In the genomic region with DNA sequence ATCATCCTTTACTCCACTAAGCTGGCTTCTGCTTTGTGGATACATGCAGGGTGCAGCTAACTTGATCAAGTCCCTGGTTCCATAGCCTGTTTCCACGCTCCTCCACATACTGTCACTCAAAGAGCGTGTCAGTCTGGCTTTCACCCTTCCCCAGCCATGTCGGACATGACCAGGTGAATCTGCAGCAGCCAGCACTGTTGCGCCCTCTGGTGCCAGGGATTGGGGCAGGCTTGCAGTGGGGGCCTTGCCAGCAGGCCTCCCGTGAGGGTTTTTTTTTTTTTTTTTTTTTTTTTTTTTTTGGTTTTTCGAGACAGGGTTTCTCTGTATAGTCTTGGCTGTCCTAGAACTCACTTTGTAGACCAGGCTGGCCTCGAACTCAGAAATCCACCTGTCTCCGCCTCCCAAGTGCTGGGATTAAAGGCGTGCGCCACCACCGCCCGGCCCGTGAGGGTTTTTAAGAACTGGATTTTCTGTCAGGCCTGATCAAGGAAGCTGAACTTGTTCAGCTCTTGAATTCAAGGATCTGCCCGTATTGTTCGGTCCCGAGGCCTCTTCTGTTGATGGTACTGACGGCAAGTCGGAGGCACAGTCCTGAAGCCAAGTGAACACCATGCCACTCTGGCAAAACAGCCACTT, we compare ENCODE assay signal across 8 mouse cellular contexts. TPM values are rescaled to one million over a fixed set of nuclear protein-coding genes. Genes with fewer than 3 reads are reported as not detected.
DNase-seq lines count a peak whose midpoint lies in the region; ATAC-seq lines count a peak whose summit lies in the region.

No protein-coding gene starts in this region.

- H3K27me3 ChIP-seq in midbrain, embryonic 14.5 days (ENCODE audit: control insufficient read depth, insufficient read depth, low read length), result no peaks in the 10 kb centered on the region
- H3K27me3 ChIP-seq in midbrain, embryonic 15.5 days (replicated peaks), result no peaks in the 10 kb centered on the region
- no peaks in the 10 kb centered on the region for H3K27me3 ChIP-seq in intestine, embryonic 16.5 days (replicated peaks; ENCODE audit: control insufficient read depth, insufficient read depth, low read length)

- peaks cover 86% of the 10 kb centered on the region for H3K36me3 ChIP-seq in midbrain, embryonic 14.5 days (ENCODE audit: control insufficient read depth, insufficient read depth, low read length)
- H3K36me3 ChIP-seq in midbrain, embryonic 15.5 days (replicated peaks), result peaks cover 75% of the 10 kb centered on the region
- peaks cover 45% of the 10 kb centered on the region for H3K36me3 ChIP-seq in intestine, embryonic 16.5 days (ENCODE audit: control insufficient read depth, insufficient read depth, low read length)

- 83% methylated on average over 16 of the region's 18 CpGs for WGBS in midbrain, embryonic 14.5 days
- 82% methylated on average over 17 of the region's 18 CpGs for WGBS in midbrain, embryonic 15.5 days
- WGBS in intestine, embryonic 16.5 days, result 83% methylated on average over 16 of the region's 18 CpGs

- no peaks in the 10 kb centered on the region for H3K9me3 ChIP-seq in midbrain, embryonic 14.5 days (ENCODE audit: control insufficient read depth, low read length)
- H3K9me3 ChIP-seq in midbrain, embryonic 15.5 days, result no peaks in the 10 kb centered on the region
- H3K9me3 ChIP-seq in intestine, embryonic 16.5 days (ENCODE audit: control insufficient read depth, low read length), result no peaks in the 10 kb centered on the region

- no peak overlapping the region for H3K4me3 ChIP-seq in midbrain, embryonic 14.5 days (replicated peaks; ENCODE audit: low read depth, low read length)
- H3K4me3 ChIP-seq in midbrain, embryonic 15.5 days, result no peak overlapping the region
- H3K4me3 ChIP-seq in intestine, embryonic 16.5 days (ENCODE audit: low read length), result no peak overlapping the region

- no peak overlapping the region for H3K4me2 ChIP-seq in midbrain, embryonic 14.5 days (ENCODE audit: low read length)
- H3K4me2 ChIP-seq in midbrain, embryonic 15.5 days, result no peak overlapping the region
- no peak overlapping the region for H3K4me2 ChIP-seq in intestine, embryonic 16.5 days (ENCODE audit: low read depth, low read length)

- H3K27ac ChIP-seq in midbrain, embryonic 14.5 days (replicated peaks; ENCODE audit: low read depth, low read length), result no peak overlapping the region
- no peak overlapping the region for H3K27ac ChIP-seq in midbrain, embryonic 15.5 days
- no peak overlapping the region for H3K27ac ChIP-seq in intestine, embryonic 16.5 days (ENCODE audit: low read length)

- H3K4me1 ChIP-seq in midbrain, embryonic 14.5 days (ENCODE audit: control insufficient read depth, insufficient read depth, low read length), result no peaks in the 10 kb centered on the region
- H3K4me1 ChIP-seq in midbrain, embryonic 15.5 days, result no peaks in the 10 kb centered on the region
- no peaks in the 10 kb centered on the region for H3K4me1 ChIP-seq in intestine, embryonic 16.5 days (ENCODE audit: control insufficient read depth, insufficient read depth, low read length)

- no peak overlapping the region for H3K9ac ChIP-seq in midbrain, embryonic 14.5 days (replicated peaks; ENCODE audit: low read length)
- H3K9ac ChIP-seq in midbrain, embryonic 15.5 days, result no peak overlapping the region
- no peak overlapping the region for H3K9ac ChIP-seq in intestine, embryonic 16.5 days (ENCODE audit: low read depth, low read length)

- peak; percentile 59 for DNase-seq in midbrain, embryonic 14.5 days
- DNase-seq in R1 (ENCODE audit: low read depth, low spot score), result peak; percentile 75
- peak; percentile 74 to 81 for DNase-seq in cerebellum, postnatal 36 days
- peak; percentile 81 for DNase-seq in lung, postnatal 14 days
- DNase-seq in thymus, postnatal 0 days (ENCODE audit: low spot score), result peak; percentile 78
- DNase-seq in right cerebral cortex, postnatal 36 days (ENCODE audit: low spot score in 2 of 2), result no peak

- ATAC-seq in midbrain, embryonic 14.5 days (ENCODE audit: low FRiP score, low TSS enrichment), result no peak
- no peak for ATAC-seq in midbrain, embryonic 15.5 days (replicated peaks)
- peak; percentile 48; the same call in 1 of the 2 replicates for ATAC-seq in intestine, embryonic 16.5 days

RNA-seq across cellular contexts. Expression of a gene that starts 41.1 kb away (rescaled TPM):
- 121 and 141 TPM in 2 replicates for polyA plus RNA-seq in midbrain, embryonic 14.5 days (2014; fragmentation: Nextera tagmentation; extraction: Ambion mirVana)
- polyA plus RNA-seq in midbrain, embryonic 15.5 days (2015; fragmentation: Nextera tagmentation; extraction: Ambion mirVana), result 85.4 and 92.2 TPM in 2 replicates
- polyA plus RNA-seq in intestine, embryonic 16.5 days (2015; fragmentation: Nextera tagmentation; extraction: Ambion mirVana), result 14.4 and 16.2 TPM in 2 replicates
- 22.5 and 33.6 TPM in 2 replicates for polyA plus RNA-seq in thymus, postnatal 0 days (2015; fragmentation: Nextera tagmentation; extraction: Ambion mirVana)

RNA-seq across cellular contexts. Expression of a gene that starts 44.4 kb away (rescaled TPM):
- polyA plus RNA-seq in midbrain, embryonic 14.5 days (2014; fragmentation: Nextera tagmentation; extraction: Ambion mirVana), result 28.3 and 33.2 TPM in 2 replicates
- polyA plus RNA-seq in midbrain, embryonic 15.5 days (2015; fragmentation: Nextera tagmentation; extraction: Ambion mirVana), result 32.8 and 37.7 TPM in 2 replicates
- 26.7 and 26.9 TPM in 2 replicates for polyA plus RNA-seq in intestine, embryonic 16.5 days (2015; fragmentation: Nextera tagmentation; extraction: Ambion mirVana)
- 13.2 and 15.6 TPM in 2 replicates for polyA plus RNA-seq in thymus, postnatal 0 days (2015; fragmentation: Nextera tagmentation; extraction: Ambion mirVana)

Comparison
In these comparisons a context has a peak if more than half of its experiments do, and no peak if none do; other contexts are left out.
1. DNase-seq: peak in midbrain, embryonic 14.5 days (single experiment), R1 (single experiment), cerebellum, postnatal 36 days (2 of 2), lung, postnatal 14 days (single experiment) and thymus, postnatal 0 days (single experiment); none in right cerebral cortex, postnatal 36 days (0 of 2).